Mouse (Mus musculus) urinary bladder, postnatal 36 days (tissue): ENCODE results near the gene Gstp1.
"Not testable (repeated sequence)": the region's sequence is repeated elsewhere in the genome, so short reads cannot be mapped to it uniquely, and the experiment has no call there.

Experiments used
- DNase-seq, 2 experiments: peaks; one replicate each; pipeline ENCODE4 v3.0.0; 2022; ENCODE audit warnings: low spot score in 2 of 2, mixed read lengths in 1 of 2

Gstp1 gene

GRCm38 (mm10) chr19:4037788-4038232 is at the start of gene Gstp1:
Gene Gstp1, minus strand, starts transcription at chr19:4037985.
- DNase-seq = peak; percentile 86 to 91

- DNase-seq = no peak
Observed at GRCm38 (mm10) chr19:4087090-4087489, 49.3 kb upstream of the Gstp1 start.

GRCm38 (mm10) chr19:4086156-4086555 is 48.4 kb upstream of the Gstp1 start:
- no peak for DNase-seq

GRCm38 (mm10) chr19:4084984-4085383 is 47.2 kb upstream of the Gstp1 start:
- no peak for DNase-seq

- no peak for DNase-seq
Observed at GRCm38 (mm10) chr19:4083826-4084225, 46.0 kb upstream of the Gstp1 start.

GRCm38 (mm10) chr19:4083316-4083715 is 45.5 kb upstream of the Gstp1 start:
- DNase-seq = no peak

- DNase-seq = no peak
Observed at GRCm38 (mm10) chr19:4082219-4082965, 44.6 kb upstream of the Gstp1 start.

GRCm38 (mm10) chr19:4081394-4081793 is 43.6 kb upstream of the Gstp1 start, which contains the start of gene Cabp2:
Gene Cabp2, plus strand, starts transcription at chr19:4081578.
- DNase-seq = no peak

- no peak for DNase-seq
Observed at GRCm38 (mm10) chr19:4080511-4081009, 42.8 kb upstream of the Gstp1 start.

- DNase-seq = no peak
Observed at GRCm38 (mm10) chr19:4079594-4079993, 41.8 kb upstream of the Gstp1 start.

- DNase-seq = no peak
Observed at GRCm38 (mm10) chr19:4075531-4075930, 37.7 kb upstream of the Gstp1 start.

GRCm38 (mm10) chr19:4072706-4073424 is 35.1 kb upstream of the Gstp1 start:
- no peak for DNase-seq

GRCm38 (mm10) chr19:4071406-4071805 is 33.6 kb upstream of the Gstp1 start:
- DNase-seq = no peak

- no peak for DNase-seq
Observed at GRCm38 (mm10) chr19:4070756-4071155, 33.0 kb upstream of the Gstp1 start.

GRCm38 (mm10) chr19:4070311-4070710 is 32.5 kb upstream of the Gstp1 start:
- DNase-seq = no peak

- no peak for DNase-seq
Observed at GRCm38 (mm10) chr19:4068717-4069410, 31.1 kb upstream of the Gstp1 start.

- not testable (repeated sequence) for DNase-seq
Observed at GRCm38 (mm10) chr19:4068242-4068641, 30.5 kb upstream of the Gstp1 start.

- DNase-seq = no peak
Observed at GRCm38 (mm10) chr19:4066877-4067276, 29.1 kb upstream of the Gstp1 start.

- no peak for DNase-seq
Observed at GRCm38 (mm10) chr19:4066280-4066679, 28.5 kb upstream of the Gstp1 start.

GRCm38 (mm10) chr19:4064501-4064900 is 26.7 kb upstream of the Gstp1 start:
- not testable (repeated sequence) for DNase-seq

GRCm38 (mm10) chr19:4063357-4063756 is 25.6 kb upstream of the Gstp1 start:
- DNase-seq = not testable (repeated sequence)

GRCm38 (mm10) chr19:4060899-4061465 is 23.2 kb upstream of the Gstp1 start:
- no peak for DNase-seq
